Mouse (Mus musculus): Measurements from ENCODE around the gene Kcnc4.

Gene Kcnc4

DNA sequence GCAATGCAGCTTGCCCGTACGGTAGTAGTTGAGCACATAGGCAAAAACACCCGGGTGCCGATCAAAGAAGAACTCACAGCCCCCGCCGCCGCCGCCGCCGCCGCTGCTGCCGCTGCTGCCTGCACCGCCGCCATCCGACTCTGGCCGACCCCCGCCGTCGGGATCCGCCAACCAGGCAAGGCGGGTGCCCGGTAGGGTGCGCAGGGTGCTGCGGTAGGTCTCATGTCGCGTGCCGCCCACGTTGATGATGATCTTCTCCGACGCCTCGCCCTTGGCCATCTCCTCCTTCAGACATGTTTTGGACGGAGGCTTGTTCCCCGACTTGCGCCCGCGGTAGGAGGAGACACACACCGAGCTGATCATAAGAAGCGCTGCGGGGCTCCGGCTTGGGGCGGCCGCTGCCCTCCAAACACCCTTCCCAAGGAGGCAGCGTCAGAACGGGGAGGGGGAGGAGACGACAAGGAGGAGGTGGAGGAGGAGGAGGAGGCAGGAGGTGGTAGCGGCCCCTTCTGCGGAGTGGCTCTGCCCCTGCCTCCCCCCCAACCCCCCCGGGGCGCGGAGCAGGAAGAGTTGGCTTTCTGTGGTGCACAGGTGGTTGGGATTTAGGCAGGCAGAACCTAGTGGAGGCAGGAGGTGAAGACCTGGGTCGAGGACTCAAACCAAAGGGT is 690 bp downstream of the Kcnc4 start:
- WGBS = under 1% methylated on average over 51 of the region's 51 CpGs

DNA sequence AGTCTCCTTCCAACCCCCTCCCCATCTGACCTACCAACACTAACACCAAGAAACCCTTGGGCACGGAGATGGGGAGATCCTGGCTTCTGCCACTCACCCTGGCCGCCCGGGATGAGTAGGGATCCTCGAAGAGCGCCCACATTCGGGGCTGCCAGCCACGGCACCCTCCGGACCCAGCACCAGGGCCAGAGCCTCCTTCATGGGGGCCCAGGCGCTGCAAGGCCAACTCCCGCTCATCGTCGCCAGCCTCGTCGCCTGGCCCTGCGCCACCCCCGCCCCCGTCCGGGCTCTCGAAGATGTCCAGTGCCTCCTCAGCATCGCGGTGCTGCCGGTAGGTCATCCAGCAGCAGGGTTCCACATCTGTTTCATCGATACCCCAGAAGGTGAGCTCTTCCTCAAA is 1.2 kb downstream of the Kcnc4 start:
- WGBS = 5% methylated on average over 23 of the region's 23 CpGs

DNA sequence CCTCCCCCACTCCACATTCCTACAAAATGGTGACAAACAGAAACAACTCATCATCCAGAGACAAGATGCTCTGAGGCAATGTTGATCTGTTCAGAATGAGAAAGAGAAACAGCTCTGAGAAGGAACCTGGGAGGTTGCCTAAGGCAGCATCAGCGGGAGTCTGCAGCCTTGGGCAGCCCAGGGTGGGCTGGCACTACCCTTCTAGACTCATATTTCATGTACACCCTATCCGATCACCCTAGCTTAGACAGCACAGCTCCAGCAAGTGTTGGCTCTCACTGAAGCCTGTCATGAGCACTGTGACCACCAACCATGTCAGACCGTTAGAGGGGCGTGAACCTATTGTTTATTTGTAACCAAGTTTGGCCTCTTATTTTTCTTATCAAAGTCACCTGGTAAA is 5.1 kb downstream of the Kcnc4 start:
- 79% methylated on average over 4 of the region's 4 CpGs for WGBS

DNA sequence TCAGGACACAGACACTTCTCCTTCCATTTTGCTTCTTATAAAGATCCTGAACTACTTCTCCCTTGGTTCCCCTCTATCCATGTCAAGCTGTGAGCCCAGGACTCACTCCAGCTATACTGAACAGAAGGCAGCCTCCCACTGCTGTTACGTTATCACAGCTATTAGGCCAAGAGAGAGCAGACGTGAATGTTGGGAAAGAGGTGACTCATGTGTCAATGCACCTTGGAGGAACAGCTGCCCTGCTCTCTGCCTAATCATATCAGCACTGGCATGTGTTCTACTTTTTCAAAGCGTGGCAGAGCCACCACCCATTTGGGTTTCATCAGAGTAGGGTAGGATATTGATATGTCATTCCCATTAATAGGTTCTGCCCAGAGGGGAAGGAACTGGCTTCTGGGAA is 12.5 kb downstream of the Kcnc4 start:
- 57% methylated on average over 3 of the region's 3 CpGs for WGBS

DNA sequence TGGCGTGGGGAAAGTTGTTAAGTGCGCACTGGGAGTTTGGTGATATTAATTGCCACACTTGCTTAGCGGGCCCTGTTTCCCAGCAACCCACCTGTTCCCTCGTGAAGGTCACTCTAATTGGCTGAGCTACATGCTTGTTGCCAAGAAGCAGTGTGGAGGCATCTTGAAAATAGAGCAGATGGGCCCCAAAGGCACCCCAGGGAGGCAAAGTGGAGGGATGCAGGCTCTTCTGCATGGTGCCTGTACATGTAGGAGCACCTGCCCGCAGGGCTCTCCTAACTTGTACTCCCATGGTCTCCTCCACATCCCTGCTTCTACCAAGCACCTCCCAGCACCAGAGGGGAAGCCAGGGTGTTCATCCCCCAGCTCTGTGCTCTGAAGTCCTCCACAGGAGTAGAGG is 15.5 kb downstream of the Kcnc4 start:
- WGBS = 56% methylated on average over 5 of the region's 5 CpGs

DNA sequence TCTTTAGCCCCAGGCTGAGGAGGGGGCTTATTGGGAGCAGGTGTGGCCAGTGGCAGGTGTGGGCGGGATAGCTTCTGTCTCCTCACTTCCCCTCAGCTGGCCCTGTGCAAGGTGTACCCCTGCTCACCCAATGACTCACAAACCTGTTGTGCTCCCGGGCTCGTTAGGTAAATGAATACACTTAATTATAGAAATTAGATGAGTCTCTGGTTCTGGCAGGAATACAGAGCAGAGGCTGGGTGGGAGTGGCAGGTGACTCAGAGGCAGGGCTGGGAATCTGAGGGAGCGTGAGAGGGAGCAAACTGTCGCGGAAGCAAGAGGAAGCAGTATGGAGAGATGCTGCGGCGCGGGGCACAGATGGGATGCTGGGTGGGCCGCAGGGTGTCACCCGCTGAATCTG is 17.2 kb downstream of the Kcnc4 start:
- 63% methylated on average over 11 of the region's 11 CpGs for WGBS

DNA sequence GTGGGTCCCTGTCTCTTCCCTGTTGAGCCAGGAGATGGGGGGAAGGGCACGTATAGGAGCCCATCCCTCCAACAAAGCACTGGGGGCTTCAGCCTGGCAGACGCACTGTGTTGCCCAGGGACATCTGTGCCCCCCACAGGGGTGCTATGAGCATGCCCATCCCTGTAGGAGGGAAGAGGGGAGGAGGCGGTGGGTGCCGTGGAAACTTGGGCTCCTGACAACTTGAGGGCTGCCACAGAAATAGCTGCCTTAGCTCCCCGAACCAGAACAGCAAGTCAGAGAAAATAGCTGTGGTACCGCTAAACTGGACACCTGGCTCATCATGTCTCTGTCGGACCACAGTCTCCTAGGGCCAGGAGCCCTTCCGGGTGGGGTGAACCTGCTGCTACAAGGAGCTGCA is 18.0 kb downstream of the Kcnc4 start:
- 38% methylated on average over 8 of the region's 8 CpGs for WGBS

DNA sequence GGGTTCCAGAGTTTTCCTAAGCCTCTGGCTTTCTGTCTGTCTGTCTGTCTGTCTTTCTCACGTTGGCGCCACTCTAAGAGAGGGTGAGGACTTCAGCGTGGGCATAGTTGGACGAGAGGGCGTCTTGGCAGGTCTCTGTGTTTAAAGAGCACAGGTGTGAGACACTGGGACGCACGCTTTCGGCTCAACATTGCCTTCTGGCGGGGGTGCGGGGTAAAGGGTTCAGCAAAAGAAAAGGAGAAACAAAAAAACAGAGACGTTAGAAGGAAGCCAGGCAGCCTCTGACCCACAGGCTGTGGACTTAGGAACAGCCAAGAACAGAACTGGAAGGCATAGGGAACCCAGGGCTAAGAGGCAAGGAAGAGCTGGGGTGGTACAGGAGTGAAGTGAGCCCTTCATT is 20.1 kb downstream of the Kcnc4 start:
- WGBS = 87% methylated on average over 11 of the region's 11 CpGs

DNA sequence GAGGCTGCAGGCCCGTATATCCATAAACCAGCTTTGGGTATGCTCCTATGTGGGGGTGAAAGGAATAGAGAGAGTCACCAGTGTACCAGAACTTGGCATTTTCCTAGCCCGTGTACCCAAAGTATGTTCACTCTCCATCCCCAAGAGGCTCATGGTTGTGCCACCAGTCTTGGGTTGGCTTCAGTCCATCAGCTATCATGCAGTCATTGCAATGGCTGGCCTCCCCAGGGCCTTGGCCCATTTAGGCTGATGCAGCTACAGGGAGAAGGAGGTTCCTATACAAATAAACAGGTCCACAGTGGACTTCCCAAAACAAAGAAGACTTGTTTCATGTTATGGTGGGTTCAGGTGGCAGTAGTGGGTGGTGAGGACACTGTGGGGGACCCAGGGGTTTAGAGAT is 21.7 kb downstream of the Kcnc4 start:
- 99% methylated on average over 2 of the region's 2 CpGs for WGBS

DNA sequence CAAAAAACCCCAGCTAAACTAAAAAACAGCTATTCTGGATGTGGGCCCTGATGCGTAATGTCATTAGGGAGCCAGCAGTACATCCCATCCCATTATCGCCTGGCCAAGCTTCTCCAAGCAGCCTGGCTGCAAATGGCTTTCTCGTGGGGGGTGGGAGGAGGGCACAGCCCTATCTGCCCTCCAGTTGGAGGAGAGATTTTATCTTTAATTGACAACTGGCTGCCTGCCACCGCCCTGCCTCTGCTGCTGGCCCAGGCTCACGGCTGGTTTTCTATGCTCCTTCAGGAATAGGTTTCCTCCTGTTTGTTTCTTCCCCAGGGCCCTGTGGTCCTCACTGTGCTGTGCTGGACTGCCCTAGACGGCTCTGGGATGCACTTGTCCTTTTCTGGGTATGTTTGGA is 22.9 kb downstream of the Kcnc4 start:
- WGBS = 51% methylated on average over 6 of the region's 6 CpGs

DNA sequence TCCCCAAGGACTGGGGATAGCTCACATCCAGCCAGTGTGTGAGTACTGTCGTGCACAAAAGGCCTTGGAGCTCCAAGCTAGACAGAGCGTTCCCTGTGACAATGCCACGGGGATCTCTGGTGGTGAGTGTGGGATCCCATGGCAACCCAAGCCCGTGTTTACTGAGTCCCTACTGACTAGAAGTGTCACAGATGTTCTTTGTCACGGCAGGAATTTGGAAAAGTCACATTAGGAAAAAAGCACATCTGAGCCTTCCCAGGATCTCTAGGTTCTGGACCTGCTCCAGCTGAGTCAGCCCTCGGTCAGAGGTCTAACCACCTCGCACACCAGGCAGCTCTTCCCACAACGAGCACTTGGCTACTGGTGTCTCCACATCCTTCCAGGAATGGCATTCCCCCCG is 25.7 kb downstream of the Kcnc4 start:
- 37% methylated on average over 9 of the region's 9 CpGs for WGBS

DNA sequence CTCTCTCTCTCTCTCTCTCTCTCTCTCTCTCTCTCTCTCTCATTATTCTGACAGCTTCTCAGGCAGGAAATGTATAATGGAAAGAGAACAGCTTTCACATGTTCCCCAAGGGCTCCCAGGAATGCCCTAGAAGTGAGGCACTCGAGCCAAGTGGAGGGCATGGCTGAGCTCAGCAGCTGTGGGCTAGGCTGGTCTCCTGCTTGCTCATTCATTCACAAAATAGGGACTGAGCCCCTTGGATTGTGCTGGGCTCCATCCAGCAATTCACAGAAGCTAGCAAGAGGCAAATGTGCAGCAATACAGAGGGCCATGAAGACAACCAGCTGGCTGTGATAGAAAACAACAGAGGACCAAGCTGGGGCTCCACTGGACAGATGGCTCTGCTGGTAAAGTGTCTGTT is 28.1 kb downstream of the Kcnc4 start:
- 27% methylated on average over 1 of the region's 1 CpGs for WGBS

DNA sequence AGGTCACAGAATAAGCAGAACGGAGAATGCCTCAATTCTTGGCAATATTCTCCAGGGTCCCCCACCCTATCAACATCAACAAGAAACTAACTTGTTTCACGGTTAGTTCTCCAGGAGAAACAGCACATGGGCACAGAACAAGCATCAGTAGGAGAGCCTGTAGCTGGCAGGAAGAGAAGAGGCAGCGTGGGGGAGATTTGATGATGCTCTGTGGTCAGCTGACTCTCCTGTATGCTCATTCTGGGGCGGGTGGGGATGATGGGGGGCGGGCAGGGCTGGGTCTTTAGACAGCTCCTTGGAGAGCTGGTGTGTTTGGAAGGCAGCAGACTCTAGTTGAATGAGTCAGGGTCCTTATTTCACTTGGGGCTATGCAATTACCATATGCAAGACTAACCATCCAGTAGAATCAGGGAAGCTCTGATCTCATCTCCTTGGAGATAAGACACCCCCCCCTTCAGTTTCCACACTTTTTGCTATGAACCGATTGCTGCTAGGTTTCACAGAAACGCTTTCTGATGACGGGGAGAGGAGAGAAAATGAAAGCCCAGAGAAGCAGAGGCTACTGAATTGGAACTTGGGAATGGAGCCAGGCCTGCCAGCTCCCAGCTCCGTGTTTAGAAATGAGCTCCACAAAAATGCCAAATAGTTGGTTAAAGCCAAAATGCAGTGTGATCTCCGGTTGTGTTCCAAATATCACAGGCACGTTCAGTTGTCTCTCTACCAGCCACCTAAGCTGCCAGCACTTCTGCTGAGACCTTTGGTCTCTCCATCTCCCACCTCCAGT is 34.9 kb downstream of the Kcnc4 start:
- 17% methylated on average over 11 of the region's 11 CpGs for WGBS

DNA sequence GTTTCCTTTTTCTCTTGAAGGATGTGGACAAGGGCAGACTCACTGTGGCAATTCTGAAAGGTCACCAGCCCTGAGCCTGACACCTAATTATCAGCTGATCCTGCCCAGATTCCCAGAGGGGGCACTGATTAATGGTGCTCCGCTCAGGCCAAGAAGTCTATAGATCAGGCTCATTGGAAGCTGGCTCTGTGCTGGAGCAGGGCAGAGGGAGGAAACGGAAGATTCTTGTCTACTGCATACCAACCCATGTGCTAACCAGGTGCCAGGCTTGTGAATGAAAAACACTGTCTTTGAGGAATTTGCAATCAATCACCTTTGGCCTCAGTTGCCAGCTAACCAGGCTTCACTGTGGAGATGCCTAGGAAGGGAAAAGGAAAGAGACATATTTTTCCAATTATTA is 39.2 kb downstream of the Kcnc4 start:
- 91% methylated on average over 2 of the region's 2 CpGs for WGBS

DNA sequence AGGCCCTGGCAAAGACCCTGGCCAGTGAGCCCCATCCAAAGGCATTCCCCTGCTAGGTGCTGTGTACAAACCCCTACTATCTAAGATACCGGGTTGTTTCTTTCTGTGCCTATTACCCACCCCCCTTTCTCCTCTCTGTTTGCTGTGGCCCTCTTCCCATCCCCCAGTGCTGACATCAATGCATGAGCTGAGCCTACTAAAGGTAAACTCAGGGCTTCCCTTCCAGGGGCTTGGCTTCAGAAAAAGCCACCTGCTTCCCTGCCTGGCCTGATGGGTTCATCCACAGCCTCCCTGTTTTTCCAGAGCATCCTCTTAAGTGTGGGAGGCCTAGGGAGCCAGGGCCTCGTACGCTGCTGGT is 42.1 kb downstream of the Kcnc4 start:
- 89% methylated on average over 3 of the region's 3 CpGs for WGBS

DNA sequence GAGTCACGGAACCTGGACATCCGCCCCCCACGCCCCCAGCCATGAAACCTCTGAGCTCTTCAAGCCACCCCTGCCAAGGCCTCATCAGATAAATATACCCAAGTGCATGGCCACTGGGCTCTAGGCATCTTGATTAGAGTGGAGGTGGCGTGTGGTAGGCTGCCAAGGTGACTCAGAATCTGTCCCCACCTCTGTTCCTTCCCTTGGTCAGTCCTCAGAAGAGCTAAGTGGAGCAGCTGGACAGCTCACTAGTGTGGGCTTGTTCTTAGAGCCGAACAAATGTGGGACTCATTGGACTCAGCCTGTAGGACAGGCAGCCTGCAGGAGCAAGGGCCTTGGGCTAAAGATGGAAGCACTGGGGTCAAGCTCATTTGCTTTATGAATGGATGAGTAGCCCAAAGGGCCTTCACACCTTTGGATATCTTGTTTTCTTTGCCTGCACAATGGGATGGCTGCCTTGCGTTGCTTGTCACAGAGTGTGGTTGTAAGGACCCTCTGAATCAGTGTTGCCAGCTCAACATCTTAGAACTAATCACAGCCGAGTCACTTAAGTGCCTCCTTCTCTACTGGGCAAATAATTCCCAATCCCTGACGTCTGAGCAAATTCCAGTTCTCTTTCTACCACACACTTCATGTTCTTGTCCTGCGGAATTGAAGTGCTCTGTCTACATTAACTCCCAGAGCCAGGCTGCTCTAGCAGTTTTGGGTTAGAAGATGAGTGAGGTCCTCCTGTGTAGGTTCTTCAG is 42.6 kb downstream of the Kcnc4 start:
- 89% methylated on average over 9 of the region's 9 CpGs for WGBS

DNA sequence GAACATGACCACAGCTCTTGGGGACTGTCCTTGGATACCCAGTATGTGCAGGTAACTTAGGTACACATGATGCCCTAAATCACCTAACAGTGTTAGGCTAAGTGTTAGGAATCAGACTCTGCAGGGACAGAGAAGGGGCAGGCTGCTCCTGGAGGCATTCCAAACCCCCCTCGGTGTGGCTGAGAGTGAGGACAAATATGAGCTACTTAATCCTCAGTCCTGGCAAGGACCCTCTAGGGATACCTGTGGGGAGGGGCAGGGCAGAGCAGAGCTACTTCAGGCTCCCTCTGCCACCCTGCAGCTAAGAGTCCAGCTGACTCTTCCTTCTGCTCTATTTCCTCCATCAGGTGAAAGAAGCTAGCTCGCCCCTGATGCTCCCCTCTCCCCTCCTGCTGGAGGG is 46.3 kb downstream of the Kcnc4 start:
- WGBS = 51% methylated on average over 2 of the region's 2 CpGs

DNA sequence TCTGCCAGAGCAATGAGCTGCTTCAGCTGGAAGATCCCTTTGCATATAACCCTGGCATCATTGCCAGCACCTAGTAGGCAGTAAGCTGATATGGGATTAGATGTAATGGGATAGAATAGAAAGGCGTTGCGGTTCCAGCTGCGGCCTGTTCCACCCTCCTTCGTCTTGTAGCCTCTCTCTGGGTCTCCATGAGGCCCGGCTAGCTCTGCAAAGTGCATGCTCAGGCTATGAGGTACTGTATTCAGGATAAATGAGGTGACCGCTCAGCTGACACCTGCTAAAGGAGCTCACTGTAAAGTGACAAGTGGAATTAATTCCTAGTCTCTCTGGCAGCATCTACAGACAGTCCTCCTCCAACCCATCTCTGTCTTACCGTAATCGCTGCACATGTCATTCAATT is 46.8 kb downstream of the Kcnc4 start:
- 82% methylated on average over 8 of the region's 8 CpGs for WGBS

DNA sequence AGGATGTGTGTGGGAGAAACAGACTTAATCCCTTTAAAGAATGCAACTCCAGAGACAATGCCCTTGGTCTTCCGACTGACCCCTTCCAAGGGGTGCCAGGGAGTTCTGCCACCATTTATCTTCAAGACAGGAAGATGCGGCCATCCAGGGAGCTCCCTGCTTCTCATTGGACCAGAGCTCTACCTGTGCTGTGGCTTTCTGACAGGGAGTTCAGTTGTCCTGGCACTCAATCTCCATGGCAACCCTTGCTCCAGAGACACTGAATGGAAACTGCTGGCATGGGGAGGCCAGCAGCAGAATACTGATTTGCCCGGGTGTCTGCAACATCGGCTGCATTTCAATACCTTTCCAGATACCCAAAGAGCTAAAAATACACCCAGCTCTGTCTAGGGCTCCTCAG is 47.7 kb downstream of the Kcnc4 start:
- 27% methylated on average over 4 of the region's 4 CpGs for WGBS

DNA sequence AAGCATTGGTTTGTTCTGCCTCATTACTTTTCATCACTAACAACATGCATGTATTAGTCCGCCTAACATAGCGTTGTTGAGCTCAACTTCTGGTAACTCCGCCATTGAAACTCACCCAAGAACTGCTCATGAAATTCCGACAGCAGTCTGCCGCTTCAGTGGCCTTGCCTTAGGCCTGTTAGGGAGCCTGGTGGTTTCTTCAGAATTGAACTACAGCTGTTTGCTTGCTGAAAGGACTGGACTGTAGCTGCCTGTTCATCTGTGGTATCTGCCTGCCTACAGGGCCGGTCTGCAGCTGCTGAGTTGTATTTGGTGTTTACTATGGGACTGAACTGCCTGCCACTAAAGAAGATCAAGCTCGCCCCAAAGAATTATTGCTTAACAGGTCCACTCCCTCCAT is 58.0 kb downstream of the Kcnc4 start:
- 90% methylated on average over 7 of the region's 7 CpGs for WGBS

DNA sequence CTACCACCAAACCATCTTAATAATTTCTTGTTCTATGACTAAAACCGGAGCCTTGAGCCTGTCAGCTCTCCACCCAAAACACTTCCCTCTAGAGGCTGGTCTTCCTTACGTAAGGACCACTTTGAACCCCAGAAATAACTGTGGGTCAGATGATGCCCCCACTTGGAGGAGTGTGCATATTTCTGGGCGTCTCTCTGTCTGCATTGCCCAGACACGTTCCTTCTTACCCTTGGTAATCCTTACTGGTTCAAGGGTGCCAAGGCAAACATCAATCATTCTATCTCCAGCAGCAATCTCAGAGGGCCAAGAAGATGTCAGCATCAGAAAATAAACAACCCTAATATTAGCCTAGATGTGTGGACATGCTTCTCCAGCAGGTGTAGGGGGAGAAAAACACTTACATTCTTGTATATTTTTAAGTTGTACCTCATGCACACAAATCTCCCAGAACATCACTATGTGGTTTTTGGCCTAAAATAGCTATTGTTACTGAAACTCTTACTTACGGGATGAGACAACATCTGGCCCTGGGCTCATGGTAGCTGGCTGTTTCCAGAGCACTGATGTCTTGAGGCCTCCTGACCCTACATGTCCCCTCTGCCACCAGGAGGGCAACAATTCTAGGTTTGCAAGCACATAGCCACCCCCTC is 59.2 kb downstream of the Kcnc4 start:
- 83% methylated on average over 5 of the region's 5 CpGs for WGBS

DNA sequence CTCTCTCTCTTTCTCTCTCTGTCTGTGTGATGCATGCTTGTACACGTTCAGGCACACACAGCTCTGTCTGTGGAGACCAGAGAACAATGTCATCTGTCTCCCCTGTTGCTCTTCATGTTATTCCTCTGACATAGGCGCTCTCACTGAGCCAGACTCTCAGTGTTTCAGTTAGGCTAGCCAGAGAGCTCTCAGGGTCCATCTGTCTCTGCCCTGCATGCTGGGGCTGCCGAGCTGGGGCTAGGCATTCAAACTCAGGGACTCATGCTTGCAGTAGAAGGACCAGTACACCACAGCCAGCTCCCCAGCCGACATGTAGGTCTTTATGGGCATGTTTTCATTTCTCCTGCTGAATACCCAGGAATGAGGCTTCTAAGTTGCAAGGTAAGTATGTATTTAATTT is 68.2 kb downstream of the Kcnc4 start:
- WGBS = 59% methylated on average over 4 of the region's 4 CpGs
